Mouse (Mus musculus) olfactory bulb, adult 2 months (tissue): ENCODE data around the gene Mterf1a.

Experiments used
- CTCF ChIP-seq: fragments of 200-500 bp; IDR thresholded peaks from 2 replicates; pipeline ENCODE4 v1.5.1; 2012; ENCODE audit warnings: low read depth, mild to moderate bottlenecking, low read length, moderate library complexity; ENCODE audit not compliant: insufficient read depth
- POLR2A ChIP-seq: fragments of 200-500 bp; IDR thresholded peaks from 2 replicates; pipeline ENCODE4 v1.6.1; 2012; ENCODE audit warnings: mild to moderate bottlenecking, low read depth, low read length, moderate library complexity; ENCODE audit not compliant: insufficient read depth

GRCm38 (mm10) chr5:3926666-3927065 is 32.9 kb upstream of the Mterf1a start:
- TF ChIP-seq POLR2A, result no peak
- no peak for TF ChIP-seq CTCF
